Mouse (Mus musculus) cerebellum, postnatal 14 days (tissue): ENCODE results near the gene Ppp2r2d.

Source experiments
- DNase-seq, 2 experiments: peaks; one replicate each; pipeline ENCODE4 v3.0.0; 2021; ENCODE audit warnings: mixed read lengths in 2 of 2

Ppp2r2d gene

GRCm38 (mm10) chr7:138845544-138846391 lies at the start of gene Ppp2r2d, which contains the start of gene Mapk1ip1:
Ppp2r2d (plus strand) TSS chr7:138846079.
Mapk1ip1 (minus strand) TSS chr7:138846273.
- DNase-seq: peak; percentile 98 to 99

- no peak for DNase-seq
These were observed 42.5 kb upstream of the Ppp2r2d start for GRCm38 (mm10) chr7:138803386-138803785.

- no peak for DNase-seq
These were observed 38.7 kb upstream of the Ppp2r2d start for GRCm38 (mm10) chr7:138807146-138807545.

GRCm38 (mm10) chr7:138813213-138813875 lies 32.5 kb upstream of the Ppp2r2d start:
- peak in 1 of 2 experiments; percentile 27 for DNase-seq

GRCm38 (mm10) chr7:138818314-138818713 lies 27.6 kb upstream of the Ppp2r2d start:
- peak; percentile 43 to 54 for DNase-seq

DNA sequence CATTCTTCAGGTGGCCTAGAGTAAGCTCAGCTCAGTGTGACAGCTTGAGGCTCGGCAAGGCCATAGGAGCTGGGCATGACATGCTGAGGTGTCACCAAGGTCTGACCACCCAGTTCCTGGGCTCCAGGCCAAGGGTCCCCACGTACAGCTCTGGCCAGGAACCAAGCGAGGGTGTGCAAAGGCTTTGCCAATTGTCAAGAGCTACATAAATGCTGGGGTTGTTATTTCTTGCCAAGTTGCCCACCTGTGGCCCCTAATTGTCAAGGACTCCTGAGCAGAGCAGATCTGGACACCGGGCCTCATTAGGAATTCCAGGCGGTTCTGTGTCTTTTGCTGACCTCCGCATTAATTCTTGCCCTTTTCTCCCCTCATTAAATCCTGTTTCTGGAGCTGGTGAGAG lies 21.5 kb upstream of the Ppp2r2d start:
- no peak for DNase-seq

GRCm38 (mm10) chr7:138824995-138825756 lies 20.7 kb upstream of the Ppp2r2d start:
- no peak for DNase-seq

GRCm38 (mm10) chr7:138827812-138828211 lies 18.1 kb upstream of the Ppp2r2d start:
- peak; percentile 90 to 91 for DNase-seq

DNA sequence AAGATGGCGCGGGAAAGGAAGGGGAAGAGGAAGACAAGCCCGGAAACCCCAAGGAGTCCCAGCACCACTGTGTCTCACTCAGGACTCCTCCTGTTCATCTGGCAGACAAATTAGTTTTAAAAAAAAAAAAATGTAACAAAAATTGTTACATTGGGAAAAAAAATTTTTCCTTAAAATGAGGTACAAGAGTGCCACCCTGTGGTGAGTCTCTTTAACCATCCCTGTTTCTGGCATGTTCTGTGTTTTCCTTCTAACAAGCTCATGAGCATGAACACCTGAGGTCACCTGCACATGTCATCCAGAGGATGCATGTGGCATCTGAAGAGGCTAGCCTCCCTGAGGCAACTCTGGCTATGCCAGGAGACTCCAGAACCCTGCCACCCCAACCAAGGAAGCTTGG lies 10.9 kb upstream of the Ppp2r2d start:
- peak; percentile 36 to 51 for DNase-seq

GRCm38 (mm10) chr7:138840594-138841021 lies 5.3 kb upstream of the Ppp2r2d start:
- peak; percentile 88 to 90 for DNase-seq

- DNase-seq: no peak
These were observed 4.3 kb upstream of the Ppp2r2d start for GRCm38 (mm10) chr7:138841436-138842151.

DNA sequence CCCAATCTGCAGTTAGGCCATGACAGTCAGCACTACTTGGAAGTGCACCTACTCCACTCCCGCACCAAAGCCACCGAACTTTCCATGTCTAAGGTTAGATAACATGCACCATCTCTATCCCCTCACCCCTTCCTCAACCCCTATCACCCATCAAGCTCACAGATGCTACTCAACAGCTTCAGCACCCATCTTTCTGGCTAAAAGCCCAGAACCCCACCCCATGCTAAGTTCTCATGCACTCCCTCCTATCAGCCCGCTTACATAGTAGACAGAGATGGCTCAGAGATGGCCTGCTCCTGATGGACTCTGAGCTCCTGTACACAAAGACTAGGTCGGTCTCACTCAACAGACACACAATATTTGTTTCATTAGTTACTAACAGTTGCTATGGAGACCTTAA lies 2.5 kb upstream of the Ppp2r2d start:
- DNase-seq: no peak

- DNase-seq: no peak
These were observed 768 bp upstream of the Ppp2r2d start for GRCm38 (mm10) chr7:138845111-138845510.

GRCm38 (mm10) chr7:138846502-138846991 lies 668 bp downstream of the Ppp2r2d start:
- no peak for DNase-seq

GRCm38 (mm10) chr7:138847316-138848027 lies 1.6 kb downstream of the Ppp2r2d start:
- no peak for DNase-seq

DNA sequence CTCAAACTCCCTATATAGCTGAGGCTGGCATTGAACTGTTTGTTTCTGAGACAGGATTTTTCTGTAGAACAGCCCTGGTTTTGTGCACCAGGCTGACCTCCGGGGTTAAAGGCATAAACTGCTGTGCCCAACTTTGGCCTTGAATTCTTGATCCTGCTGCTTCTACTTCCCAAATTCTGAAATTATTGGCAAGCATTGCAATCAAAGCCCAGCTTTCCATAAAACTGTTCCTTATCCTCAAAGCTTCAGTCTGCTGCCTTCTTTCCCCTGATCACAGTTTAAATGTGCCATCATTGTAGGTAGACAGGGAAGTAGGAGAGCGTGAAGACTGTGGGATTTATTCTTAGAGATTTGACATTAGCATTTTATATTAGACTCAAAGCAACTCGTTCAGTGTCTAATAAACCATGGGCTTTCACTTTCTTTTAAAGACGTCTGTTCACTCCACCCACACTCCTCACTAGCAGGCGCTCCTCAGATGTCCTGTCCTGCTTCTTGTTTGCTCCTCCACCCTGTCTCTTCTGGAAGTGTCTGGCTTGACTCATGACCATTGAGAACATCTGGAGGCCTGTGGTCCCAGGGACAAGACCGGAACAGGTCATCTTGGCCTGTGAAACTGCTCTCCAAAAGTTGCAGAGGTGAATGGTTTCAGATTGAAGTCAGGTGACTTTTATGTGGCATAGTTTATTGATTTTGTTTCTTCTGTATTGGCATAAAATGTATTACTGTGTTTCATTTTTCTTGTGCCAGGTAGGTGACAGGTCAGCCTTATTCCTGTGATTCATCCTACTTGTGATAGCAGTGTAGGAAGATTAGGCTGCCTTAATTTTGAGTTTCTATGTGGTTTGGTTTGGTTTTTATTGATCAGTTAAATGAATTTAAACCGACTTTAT lies 2.4 kb downstream of the Ppp2r2d start:
- DNase-seq: no peak

DNA sequence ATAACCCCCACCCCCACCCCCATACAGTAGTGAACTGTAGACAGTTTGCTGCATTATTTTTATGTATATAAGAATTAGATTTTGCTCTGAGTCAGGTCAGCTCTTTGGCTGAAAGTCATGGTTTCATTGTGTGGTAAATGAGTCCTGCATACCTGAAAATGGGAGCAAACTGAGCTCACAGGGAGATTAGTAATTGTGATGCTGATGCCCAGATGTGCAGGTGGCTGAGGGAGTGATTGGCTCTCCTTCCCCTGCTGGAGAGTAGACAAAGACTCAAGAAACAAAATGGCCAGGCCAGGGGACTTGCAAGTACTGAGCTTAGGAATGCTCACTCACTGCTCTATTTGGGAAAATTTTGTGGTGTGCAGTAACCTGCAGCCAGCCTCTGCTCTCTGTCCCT lies 4.2 kb downstream of the Ppp2r2d start:
- no peak for DNase-seq

GRCm38 (mm10) chr7:138853417-138854031 lies 7.6 kb downstream of the Ppp2r2d start:
- no peak for DNase-seq

DNA sequence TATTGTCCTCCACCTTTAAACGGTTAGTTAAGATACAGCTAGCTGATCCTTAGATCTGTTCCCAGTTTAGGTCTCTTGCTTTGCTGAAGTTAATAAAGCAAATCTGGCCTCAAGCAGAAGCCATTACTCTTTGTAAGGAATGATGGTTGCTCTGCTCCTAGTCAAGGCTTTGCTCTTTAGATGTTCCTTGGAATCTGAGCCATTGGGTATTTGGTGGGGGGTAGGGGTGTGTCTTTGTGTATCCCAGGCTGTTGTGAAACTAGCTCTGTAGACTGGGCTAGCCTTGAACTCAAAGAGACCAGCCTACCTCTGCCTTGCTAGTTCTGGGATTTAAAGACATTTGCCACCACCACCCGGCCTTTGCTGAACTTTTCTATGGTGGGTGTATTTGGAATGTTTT lies 8.3 kb downstream of the Ppp2r2d start:
- DNase-seq: no peak

DNA sequence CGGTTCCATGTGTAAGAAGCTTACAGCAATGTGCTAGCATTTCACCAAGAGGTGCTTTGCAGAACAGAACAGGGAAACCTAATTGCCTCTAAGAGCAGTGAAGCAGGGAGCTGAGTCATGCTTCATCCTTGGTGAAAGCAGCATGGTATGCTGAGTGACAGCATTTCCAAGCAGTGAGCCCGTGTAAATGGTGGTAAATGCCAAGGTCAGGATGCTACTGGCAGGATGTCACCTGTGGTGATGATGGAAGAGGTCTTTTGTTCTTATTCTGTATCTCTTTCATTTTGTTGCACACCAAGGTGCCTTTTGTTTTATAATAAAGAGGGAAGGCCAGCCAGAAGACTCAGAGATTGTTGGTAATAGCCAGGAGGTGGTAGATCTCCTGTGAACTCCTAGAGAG lies 10.8 kb downstream of the Ppp2r2d start:
- no peak for DNase-seq
